Mouse (Mus musculus) lung, adult 2 months (tissue): ENCODE results near the gene Trappc2l.

Experiments
- CTCF ChIP-seq: fragments of 200-500 bp; IDR thresholded peaks from 2 replicates; pipeline ENCODE4 v1.5.1; 2011; ENCODE audit warnings: mild to moderate bottlenecking, low read length, control low read depth; ENCODE audit not compliant: insufficient read depth
- POLR2A ChIP-seq: fragments of 200-500 bp; IDR thresholded peaks from 2 replicates; pipeline ENCODE4 v1.6.1; 2011; ENCODE audit warnings: low read depth, mild to moderate bottlenecking, control low read depth, low read length, borderline replicate concordance; ENCODE audit errors: extremely low read depth

- TF ChIP-seq CTCF (no peak), POLR2A (no peak)
Observed at GRCm38 (mm10) chr8:122651326-122651921, 40.0 kb downstream of the Trappc2l start.
